In the genomic region with DNA sequence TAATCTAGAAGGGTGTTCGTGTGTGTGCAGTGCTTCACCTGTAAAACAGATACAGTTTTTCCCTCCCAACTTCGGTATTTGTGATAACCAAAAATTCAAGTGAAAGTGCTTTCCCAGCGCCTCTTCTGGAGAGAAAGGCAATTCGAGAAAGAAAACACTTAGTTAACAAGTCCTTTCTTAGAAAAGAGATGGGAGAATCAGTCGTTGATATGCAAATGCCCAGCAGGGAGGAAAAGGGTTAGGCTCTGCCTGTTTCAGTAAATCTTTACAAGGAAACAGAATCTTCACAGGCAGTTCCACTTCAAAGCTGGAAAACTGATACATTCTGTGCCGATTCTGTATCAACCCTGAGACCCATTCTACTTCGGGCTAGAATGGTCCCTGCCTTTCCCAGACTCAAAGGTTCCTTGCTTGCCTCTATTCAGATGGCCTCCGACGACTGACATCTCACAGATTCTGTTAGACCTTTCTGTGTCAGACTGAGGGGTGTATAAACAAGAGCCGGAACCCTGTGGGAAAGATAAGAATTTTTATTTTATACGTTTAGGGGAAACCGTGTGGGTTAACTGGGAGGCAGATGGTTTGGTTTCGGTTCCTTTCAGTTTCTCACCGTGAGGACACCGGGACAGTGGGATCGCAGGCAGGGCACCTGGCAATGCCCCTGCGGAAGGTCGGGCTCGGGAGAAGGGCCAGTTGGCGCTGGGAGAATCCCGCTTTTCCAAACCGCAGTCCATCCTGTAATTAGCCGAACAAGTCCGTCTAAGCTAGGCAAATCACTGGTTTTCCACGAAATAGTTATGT, we compare ENCODE assay signal across 8 mouse cellular contexts. TPM values are rescaled to one million over a fixed set of nuclear protein-coding genes. Genes with fewer than 3 reads are reported as not detected.
A peak's percentile ranks its signal among the peaks of the same experiment; 100 is the strongest.
DNase-seq lines count a peak whose midpoint lies in the region; ATAC-seq and TF ChIP-seq lines count a peak whose summit lies in the region.

Slc9a2 (plus strand) TSS at position 508 of the 801 bp plus-strand sequence.

- 3% methylated on average over 25 of the region's 25 CpGs for WGBS in intestine, postnatal 0 days

- no peaks in the 10 kb centered on the region for H3K9me3 ChIP-seq in intestine, postnatal 0 days (ENCODE audit: control insufficient read depth)
- H3K9me3 ChIP-seq in megakaryocyte, embryonic 14.5 days, result peaks cover 4% of the 10 kb centered on the region; the same call in 1 of the 2 replicates

- H3K27me3 ChIP-seq in intestine, postnatal 0 days (replicated peaks; ENCODE audit: control insufficient read depth, insufficient read depth, low read length), result peaks cover 40% of the 10 kb centered on the region
- peaks cover 77% of the 10 kb centered on the region for H3K27me3 ChIP-seq in megakaryocyte, embryonic 14.5 days (replicated peaks)

- H3K4me3 ChIP-seq in intestine, postnatal 0 days (ENCODE audit: low read depth, low read length), result peak within 1 kb of the TSS; percentile 57
- peak within 1 kb of the TSS; percentile 92 for H3K4me3 ChIP-seq in megakaryocyte, embryonic 14.5 days (replicated peaks)

- peak within 1 kb of the TSS; percentile 90 for H3K4me2 ChIP-seq in intestine, postnatal 0 days (replicated peaks; ENCODE audit: low read depth)

- ATAC-seq in common myeloid progenitor, adult 5-6 weeks (replicated peaks; ENCODE audit: low read depth, poor library complexity, severe bottlenecking), result peak; percentile 57
- ATAC-seq in intestine, postnatal 0 days, result no peak

- no peaks in the 10 kb centered on the region for H3K4me1 ChIP-seq in intestine, postnatal 0 days (replicated peaks; ENCODE audit: control insufficient read depth, insufficient read depth, low read length)
- H3K4me1 ChIP-seq in megakaryocyte, embryonic 14.5 days, result peaks cover 26% of the 10 kb centered on the region

- no peaks in the 10 kb centered on the region for H3K36me3 ChIP-seq in intestine, postnatal 0 days (ENCODE audit: control insufficient read depth, insufficient read depth)
- no peaks in the 10 kb centered on the region for H3K36me3 ChIP-seq in megakaryocyte, embryonic 14.5 days (replicated peaks; ENCODE audit: low read length)

- H3K27ac ChIP-seq in intestine, postnatal 0 days (ENCODE audit: low read depth, low read length), result 0 out of 2 replicates have a peak within 1 kb of the TSS, but pooled peaks have one; percentile 1

- intact Hi-C loops in left cerebral cortex, postnatal 4 days (cut with DNase I), result no loop called here
- intact Hi-C loops in left cerebral cortex, postnatal 36 days (cut with DNase I), result no loop called here

- no peak for TF ChIP-seq CTCF in intestine, postnatal 0 days (IDR thresholded peaks at IDR 0.05; ENCODE audit: low read depth)

- DNase-seq in left cerebral cortex, postnatal 4 days, result peak; percentile 8
- DNase-seq in left cerebral cortex, postnatal 36 days (ENCODE audit: low spot score in 2 of 2), result no peak
- peak; percentile 20 for DNase-seq in forelimb bud, embryonic 11.5 days (ENCODE audit: low read depth, low spot score)
- no peak for DNase-seq in right cerebral cortex, postnatal 36 days (ENCODE audit: low spot score in 2 of 2)
- DNase-seq in urinary bladder, adult 18-20 months (ENCODE audit: low spot score in 2 of 2), result no peak

- peak within 1 kb of the TSS; percentile 42 for H3K9ac ChIP-seq in intestine, postnatal 0 days (ENCODE audit: low read depth, low read length)

RNA-seq across cellular contexts. Expression of gene Slc9a2, which starts in this region (rescaled TPM):
- 1 to 10 TPM; 1.6 to 2.5 TPM for total RNA-seq in left cerebral cortex, postnatal 4 days (2021)
- total RNA-seq in left cerebral cortex, postnatal 36 days (2021), result 1 to 10 TPM; 1.7 to 3.1 TPM
- total RNA-seq in common myeloid progenitor, adult 5-6 weeks (2017), result 0.29 and 0.50 TPM in 2 replicates
- polyA plus RNA-seq in intestine, postnatal 0 days (2015; fragmentation: Nextera tagmentation; extraction: Ambion mirVana), result 2.3 and 3.0 TPM in 2 replicates
- polyA plus RNA-seq in megakaryocyte, embryonic 14.5 days (2012; ENCODE audit: insufficient read depth, low replicate concordance), result not detected in 2 replicates

Comparison
In these comparisons a context has a peak if more than half of its experiments do, and no peak if none do; other contexts are left out.
1. DNase-seq: peak in left cerebral cortex, postnatal 4 days (single experiment) and forelimb bud, embryonic 11.5 days (single experiment); none in left cerebral cortex, postnatal 36 days (0 of 2), right cerebral cortex, postnatal 36 days (0 of 2) and urinary bladder, adult 18-20 months (0 of 2).
2. Peak in ATAC-seq in common myeloid progenitor, adult 5-6 weeks; RNA of the gene not detected or under 1 TPM.